Comparison of ENCODE assay signal across 8 mouse cellular contexts in the genomic region with DNA sequence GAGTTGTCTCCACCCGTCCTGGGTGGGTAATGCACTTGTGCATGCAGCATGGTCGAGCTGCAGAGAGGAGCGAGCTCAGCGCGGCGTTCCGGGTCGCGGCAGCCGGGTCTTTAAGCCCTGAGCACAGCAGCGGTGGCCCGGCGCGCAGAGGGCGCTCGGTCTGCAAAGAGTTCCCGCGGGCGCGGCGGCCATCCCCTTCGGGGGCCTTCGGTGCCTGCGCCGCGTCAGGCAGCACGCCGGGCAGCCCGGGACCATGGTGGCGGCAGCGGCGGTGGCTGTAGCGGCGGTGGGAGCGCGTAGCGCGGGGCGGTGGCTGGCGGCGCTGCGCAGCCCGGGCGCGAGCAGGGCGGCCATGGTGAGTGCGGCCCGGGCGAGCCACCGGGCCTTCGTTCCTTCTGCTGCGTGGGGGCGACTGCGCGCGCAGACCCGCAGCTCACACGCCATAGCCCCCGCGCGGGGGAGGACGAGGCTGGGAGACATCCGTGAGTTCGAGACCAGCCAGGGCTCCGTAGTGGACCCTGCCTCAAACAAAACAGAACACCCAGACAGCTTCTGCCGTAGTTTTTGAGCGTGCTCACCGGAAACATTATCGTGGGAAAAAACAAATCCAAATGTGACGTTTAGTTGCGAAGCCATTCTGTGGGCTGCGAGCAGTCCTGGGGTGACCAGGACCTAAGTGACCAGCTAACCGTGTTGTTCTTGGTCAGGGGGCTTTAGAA. TPM values are rescaled to one million over a fixed set of nuclear protein-coding genes. Genes with fewer than 3 reads are reported as not detected.
DNase-seq lines count a peak whose midpoint lies in the region; ATAC-seq and TF ChIP-seq lines count a peak whose summit lies in the region.

A gene (plus strand): TSS at position 249 of the 719 bp plus-strand sequence.

- under 1% methylated on average over 48 of the region's 73 CpGs for WGBS in forebrain, embryonic 12.5 days
- WGBS in heart, embryonic 16.5 days, result 0% methylated on average over 67 of the region's 73 CpGs
- WGBS in liver, embryonic 13.5 days (ENCODE audit: insufficient replicate concordance), result under 1% methylated on average over 64 of the region's 73 CpGs
- WGBS in stomach, embryonic 14.5 days, result under 1% methylated on average over 64 of the region's 73 CpGs

- peak; percentile 77 for DNase-seq in c-Kit-positive CD71-positive TER-119-positive erythroid progenitor cells, embryonic 14.5 days (ENCODE audit: low spot score)
- peak; percentile 85 to 94 for DNase-seq in kidney, postnatal 25 days
- DNase-seq in liver, embryonic 13.5 days, result peak; percentile 88
- peak; percentile 78 to 86 for DNase-seq in natural killer cell, adult 2 months (ENCODE audit: low spot score in 2 of 2)

- H3K4me3 ChIP-seq in E14TG2a.4 (replicated peaks; ENCODE audit: low read length), result peak within 1 kb of the TSS; percentile 87
- peak within 1 kb of the TSS; percentile 61 for H3K4me3 ChIP-seq in forebrain, embryonic 12.5 days (replicated peaks)
- H3K4me3 ChIP-seq in heart, embryonic 16.5 days (ENCODE audit: low read length), result peak within 1 kb of the TSS; percentile 66
- H3K4me3 ChIP-seq in liver, embryonic 13.5 days (replicated peaks), result peak within 1 kb of the TSS; percentile 78
- H3K4me3 ChIP-seq in stomach, embryonic 14.5 days (ENCODE audit: low read depth, low read length), result peak within 1 kb of the TSS; percentile 65

- H3K36me3 ChIP-seq in E14TG2a.4 (ENCODE audit: insufficient read depth, low read length), result peaks cover 18% of the 10 kb centered on the region
- H3K36me3 ChIP-seq in forebrain, embryonic 12.5 days (replicated peaks), result peaks cover 25% of the 10 kb centered on the region
- H3K36me3 ChIP-seq in heart, embryonic 16.5 days (ENCODE audit: control insufficient read depth, insufficient read depth), result peaks cover 12% of the 10 kb centered on the region
- H3K36me3 ChIP-seq in liver, embryonic 13.5 days, result 0 out of 2 replicates have a peak, but pooled peaks cover 4% of the 10 kb centered on the region
- H3K36me3 ChIP-seq in stomach, embryonic 14.5 days (ENCODE audit: control insufficient read depth, insufficient read depth, low read length), result peaks cover 21% of the 10 kb centered on the region; the same call in 1 of the 2 replicates

- ATAC-seq in forebrain, embryonic 12.5 days (ENCODE audit: low FRiP score), result peak; percentile 88
- ATAC-seq in heart, embryonic 16.5 days (replicated peaks; ENCODE audit: extremely low read depth, insufficient read depth, low FRiP score), result peak; percentile 91
- peak; percentile 91 for ATAC-seq in liver, embryonic 13.5 days (ENCODE audit: low read depth)
- ATAC-seq in stomach, embryonic 14.5 days (ENCODE audit: insufficient number of reproducible peaks, insufficient read depth, low FRiP score, low read depth), result peak; percentile 86

- H3K27ac ChIP-seq in forebrain, embryonic 12.5 days, result peak within 1 kb of the TSS; percentile 97
- peak within 1 kb of the TSS; percentile 97 for H3K27ac ChIP-seq in heart, embryonic 16.5 days (ENCODE audit: low read length)
- H3K27ac ChIP-seq in liver, embryonic 13.5 days, result peak within 1 kb of the TSS; percentile 98
- peak within 1 kb of the TSS; percentile 99 for H3K27ac ChIP-seq in stomach, embryonic 14.5 days (ENCODE audit: low read length)

- peak within 1 kb of the TSS; percentile 63 for H3K4me2 ChIP-seq in forebrain, embryonic 12.5 days
- peak within 1 kb of the TSS; percentile 72 for H3K4me2 ChIP-seq in heart, embryonic 16.5 days (ENCODE audit: low read depth, low read length)
- peak within 1 kb of the TSS; percentile 86 for H3K4me2 ChIP-seq in liver, embryonic 13.5 days
- H3K4me2 ChIP-seq in stomach, embryonic 14.5 days (replicated peaks; ENCODE audit: low read depth, low read length), result peak within 1 kb of the TSS; percentile 49

- no peaks in the 10 kb centered on the region for H3K9me3 ChIP-seq in E14TG2a.4 (ENCODE audit: low read length)
- H3K9me3 ChIP-seq in forebrain, embryonic 12.5 days, result no peaks in the 10 kb centered on the region
- H3K9me3 ChIP-seq in heart, embryonic 16.5 days (replicated peaks; ENCODE audit: control insufficient read depth, low read length), result no peaks in the 10 kb centered on the region
- H3K9me3 ChIP-seq in liver, embryonic 13.5 days (replicated peaks), result no peaks in the 10 kb centered on the region
- no peaks in the 10 kb centered on the region for H3K9me3 ChIP-seq in stomach, embryonic 14.5 days (ENCODE audit: control insufficient read depth, low read depth, low read length)

- H3K4me1 ChIP-seq in E14TG2a.4 (replicated peaks; ENCODE audit: low read depth, low read length), result peaks cover 22% of the 10 kb centered on the region
- peaks cover 4% of the 10 kb centered on the region; the same call in 1 of the 2 replicates for H3K4me1 ChIP-seq in forebrain, embryonic 12.5 days
- no peaks in the 10 kb centered on the region for H3K4me1 ChIP-seq in heart, embryonic 16.5 days (ENCODE audit: control insufficient read depth, insufficient read depth, low read length)
- H3K4me1 ChIP-seq in liver, embryonic 13.5 days (replicated peaks), result peaks cover 17% of the 10 kb centered on the region
- no peaks in the 10 kb centered on the region for H3K4me1 ChIP-seq in stomach, embryonic 14.5 days (ENCODE audit: control insufficient read depth, insufficient read depth, low read length)

- H3K9ac ChIP-seq in forebrain, embryonic 12.5 days, result peak within 1 kb of the TSS; percentile 76
- H3K9ac ChIP-seq in heart, embryonic 16.5 days (ENCODE audit: low read length), result peak within 1 kb of the TSS; percentile 84
- H3K9ac ChIP-seq in liver, embryonic 13.5 days, result peak within 1 kb of the TSS; percentile 87
- peak within 1 kb of the TSS; percentile 81 for H3K9ac ChIP-seq in stomach, embryonic 14.5 days (replicated peaks; ENCODE audit: low read depth, low read length)

- no peaks in the 10 kb centered on the region for H3K27me3 ChIP-seq in E14TG2a.4 (ENCODE audit: insufficient read depth, low read length)
- H3K27me3 ChIP-seq in forebrain, embryonic 12.5 days, result no peaks in the 10 kb centered on the region
- H3K27me3 ChIP-seq in heart, embryonic 16.5 days (ENCODE audit: control insufficient read depth, insufficient read depth, low read length), result no peaks in the 10 kb centered on the region
- no peaks in the 10 kb centered on the region for H3K27me3 ChIP-seq in liver, embryonic 13.5 days
- H3K27me3 ChIP-seq in stomach, embryonic 14.5 days (ENCODE audit: control insufficient read depth, insufficient read depth, low read length), result no peaks in the 10 kb centered on the region

- TF ChIP-seq CTCF in E14TG2a.4 (conservative IDR thresholded peaks at IDR 0.05; ENCODE audit: low read length), result no peak

RNA-seq across cellular contexts. Expression of the gene that starts here (rescaled TPM):
- polyA plus RNA-seq in forebrain, embryonic 12.5 days (2016; fragmentation: Nextera tagmentation; extraction: Ambion mirVana), result 23.1 and 25.6 TPM in 2 replicates
- polyA plus RNA-seq in heart, embryonic 16.5 days (2015; fragmentation: Nextera tagmentation; extraction: Ambion mirVana), result 49.9 and 66.0 TPM in 2 replicates
- polyA plus RNA-seq in liver, embryonic 13.5 days (2015; fragmentation: Nextera tagmentation; extraction: Ambion mirVana), result 40.9 and 45.3 TPM in 2 replicates
- polyA plus RNA-seq in stomach, embryonic 14.5 days (2014; fragmentation: Nextera tagmentation; extraction: Ambion mirVana), result 70.1 and 85.2 TPM in 2 replicates

Comparison
In these comparisons a context has a peak if more than half of its experiments do, and no peak if none do; other contexts are left out.
1. Peak in every context shown above with its lines: DNase-seq, ATAC-seq, H3K4me3 ChIP-seq and H3K27ac ChIP-seq.